Mouse (Mus musculus): Measurements from ENCODE around the gene Abat.

The Abat gene

GRCm38 (mm10) chr16:8573751-8574150 lies 60.5 kb downstream of the Abat start:
- DNase-seq (ENCODE audit: low spot score in 2 of 2) = no peak

- no peak for DNase-seq (ENCODE audit: low spot score in 2 of 2)
These were observed 61.1 kb downstream of the Abat start for GRCm38 (mm10) chr16:8574316-8574715.

GRCm38 (mm10) chr16:8576111-8576510 lies 62.9 kb downstream of the Abat start:
- DNase-seq (ENCODE audit: low spot score in 2 of 2) = no peak

DNA sequence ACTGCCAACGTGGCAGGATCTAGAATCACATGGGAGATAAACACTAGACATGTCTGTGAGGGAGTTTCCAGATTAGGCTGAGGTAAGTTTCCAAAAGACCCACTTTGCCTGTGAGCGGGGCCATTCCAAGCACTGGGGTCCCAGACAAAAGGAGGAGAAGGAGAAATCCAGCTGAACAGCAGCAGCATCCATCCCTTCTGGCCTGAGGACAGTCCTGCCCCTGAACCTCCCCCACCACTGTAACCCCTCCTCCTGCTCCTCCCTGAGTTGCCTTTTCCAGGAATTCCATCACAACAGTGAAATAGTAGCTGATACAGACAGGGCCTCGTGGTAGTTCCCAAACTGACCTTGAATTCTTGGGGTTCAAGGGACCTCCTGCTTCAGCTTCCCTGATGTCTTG lies 63.7 kb downstream of the Abat start:
- DNase-seq (ENCODE audit: low spot score in 2 of 2) = no peak

DNA sequence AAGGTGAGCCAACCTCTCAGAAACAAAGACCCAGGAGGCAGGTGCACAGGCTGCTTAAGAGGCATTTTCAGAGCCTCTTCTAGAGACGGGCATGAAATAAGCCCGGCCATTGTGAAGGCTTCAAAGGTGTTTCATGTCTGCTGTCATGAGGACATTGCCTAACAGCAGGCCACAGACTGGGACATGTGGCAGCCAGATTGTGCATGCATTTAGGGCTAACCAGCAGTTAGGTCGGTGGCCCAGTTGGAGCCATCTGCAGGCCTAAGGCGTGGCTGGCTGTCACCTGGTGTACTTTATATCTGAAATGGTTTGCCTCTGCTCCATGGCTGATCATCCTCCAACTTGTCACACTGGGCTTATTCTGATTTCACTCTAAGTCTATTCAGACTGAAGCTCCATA lies 65.1 kb downstream of the Abat start:
- no peak for DNase-seq (ENCODE audit: low spot score in 2 of 2)

DNA sequence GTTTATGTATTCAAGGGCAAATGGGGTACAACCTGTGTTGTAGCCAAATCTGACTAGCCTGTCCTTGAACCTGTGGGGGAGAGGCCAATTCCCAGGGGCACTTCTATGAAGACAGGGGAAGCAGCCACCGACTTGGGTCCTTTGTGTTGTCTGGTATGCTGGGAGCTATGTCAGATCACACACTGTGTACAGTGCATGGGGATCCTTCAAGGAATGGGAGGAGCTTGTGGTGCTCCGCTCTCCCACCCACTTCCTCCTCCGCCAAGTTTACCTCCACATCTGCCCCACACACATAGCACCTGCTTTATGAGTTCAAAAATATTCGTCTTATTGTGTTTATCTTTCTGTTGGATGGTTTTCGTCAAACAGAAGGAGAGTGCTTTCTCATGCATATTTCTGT lies 66.3 kb downstream of the Abat start:
- DNase-seq (ENCODE audit: low spot score in 2 of 2) = no peak

- DNase-seq (ENCODE audit: low spot score in 2 of 2) = no peak
These were observed 68.5 kb downstream of the Abat start for GRCm38 (mm10) chr16:8581661-8582239.

DNA sequence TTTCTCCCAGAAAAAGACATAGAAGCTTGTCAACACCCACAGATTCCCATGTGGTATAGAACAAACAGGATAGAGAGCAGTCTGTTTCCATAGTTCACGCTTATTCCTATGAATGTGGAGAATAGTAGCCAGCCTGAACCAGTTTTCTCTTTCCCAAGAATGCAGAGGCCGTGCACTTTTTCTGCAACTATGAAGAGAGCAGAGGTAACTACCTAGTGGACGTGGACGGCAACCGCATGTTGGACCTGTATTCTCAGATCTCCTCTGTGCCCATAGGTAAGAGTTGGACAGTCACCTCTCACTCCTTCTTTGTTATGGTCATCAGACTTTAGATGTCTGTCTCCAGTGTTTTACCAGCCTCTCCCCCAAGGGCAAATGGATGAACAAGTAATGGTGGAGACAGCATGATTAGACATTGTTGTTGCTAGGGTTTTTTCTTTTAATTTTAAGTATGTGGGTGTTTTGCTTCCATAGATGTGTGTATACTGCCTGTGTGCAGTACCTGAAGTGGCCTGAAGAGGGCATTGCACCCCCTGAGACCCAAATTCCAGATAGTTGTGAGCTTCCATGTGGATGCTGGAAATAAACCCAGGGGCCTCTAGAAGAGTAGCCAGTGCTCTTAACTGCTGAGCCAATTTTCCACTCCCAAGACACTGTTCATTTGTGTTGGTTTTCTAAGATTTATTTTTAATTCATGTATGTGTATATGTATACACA lies 69.5 kb downstream of the Abat start:
- DNase-seq (ENCODE audit: low spot score in 2 of 2) = no peak

DNA sequence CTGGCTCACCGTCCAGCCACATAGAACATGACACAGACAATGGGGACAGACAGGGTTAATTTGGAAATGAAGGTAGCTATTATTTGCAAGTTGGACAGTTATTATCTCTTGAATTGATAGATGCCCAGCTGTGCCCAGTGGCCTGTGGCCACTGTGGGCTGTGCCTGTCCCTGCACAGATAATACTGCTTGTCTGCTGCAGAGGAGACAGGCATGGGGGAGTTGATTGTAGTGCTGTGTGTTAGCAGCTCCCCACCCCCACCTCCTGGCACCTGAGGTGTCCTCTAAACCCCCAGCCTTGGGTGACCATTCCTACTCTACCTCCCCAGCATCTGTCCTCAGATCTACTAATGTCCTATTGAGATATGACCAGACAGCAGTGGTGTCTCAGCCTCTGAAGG lies 71.0 kb downstream of the Abat start:
- no peak for DNase-seq (ENCODE audit: low spot score in 2 of 2)

DNA sequence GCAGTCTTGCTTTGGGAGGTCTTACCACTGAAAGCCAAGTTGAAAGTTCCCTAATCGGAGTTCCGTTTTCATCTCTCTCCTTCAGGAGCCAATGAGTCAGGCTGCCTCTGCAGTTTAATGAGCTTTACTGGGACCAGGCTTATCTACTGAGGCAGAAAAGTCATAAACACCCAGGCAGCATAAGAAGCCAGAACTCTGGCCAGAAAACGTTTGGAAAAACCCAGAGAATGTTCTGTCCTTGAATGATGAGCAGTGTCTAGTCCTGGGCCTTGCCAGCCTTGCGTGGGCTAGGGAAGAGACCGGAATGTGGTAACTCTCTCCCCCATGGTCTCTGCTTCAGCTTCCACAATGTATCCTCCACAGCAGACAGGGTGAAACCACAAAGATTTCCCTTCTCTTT lies 71.8 kb downstream of the Abat start:
- DNase-seq (ENCODE audit: low spot score in 2 of 2) = no peak

DNA sequence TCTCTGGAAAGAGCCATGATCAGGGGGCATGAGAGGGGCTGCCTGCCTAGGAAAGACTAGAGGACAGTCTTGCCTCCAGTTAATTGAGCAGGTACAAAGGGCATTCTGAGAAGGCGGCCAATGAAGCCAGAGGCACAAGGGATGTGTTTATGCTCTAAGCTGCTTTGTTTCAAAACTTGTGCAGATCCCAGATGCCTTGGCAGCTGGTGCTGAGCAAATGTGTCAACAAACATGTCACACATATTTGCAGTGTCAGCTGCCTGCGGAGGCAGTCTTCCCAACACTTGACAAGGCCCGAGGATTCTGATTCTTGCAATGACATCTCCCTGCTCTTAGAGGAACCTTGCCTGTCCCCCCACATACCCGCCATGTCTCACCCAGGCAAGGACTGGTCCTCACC lies 82.2 kb downstream of the Abat start:
- DNase-seq (ENCODE audit: low spot score in 2 of 2) = peak; percentile 33 to 44

DNA sequence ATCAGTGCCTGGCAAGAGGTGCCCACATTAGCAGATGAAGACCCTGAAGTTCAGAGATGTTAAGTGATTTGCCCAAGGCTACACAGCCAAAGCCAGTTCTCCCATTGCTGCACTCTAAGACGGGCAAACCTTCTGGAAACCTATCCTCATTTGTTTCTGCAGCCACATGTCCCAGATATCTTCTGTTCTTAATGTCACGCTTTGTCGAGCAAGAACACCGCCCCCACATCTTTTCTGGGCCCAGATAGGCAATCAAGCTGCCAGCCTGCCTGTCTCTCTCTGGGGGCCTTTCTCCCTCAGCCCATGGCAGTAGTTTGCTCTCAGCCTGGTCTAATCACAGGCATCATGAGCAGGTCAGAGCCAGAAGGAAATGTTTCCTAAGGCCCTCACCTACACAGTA lies 83.1 kb downstream of the Abat start:
- DNase-seq (ENCODE audit: low spot score in 2 of 2) = peak in 1 of 2 experiments; percentile 18

DNA sequence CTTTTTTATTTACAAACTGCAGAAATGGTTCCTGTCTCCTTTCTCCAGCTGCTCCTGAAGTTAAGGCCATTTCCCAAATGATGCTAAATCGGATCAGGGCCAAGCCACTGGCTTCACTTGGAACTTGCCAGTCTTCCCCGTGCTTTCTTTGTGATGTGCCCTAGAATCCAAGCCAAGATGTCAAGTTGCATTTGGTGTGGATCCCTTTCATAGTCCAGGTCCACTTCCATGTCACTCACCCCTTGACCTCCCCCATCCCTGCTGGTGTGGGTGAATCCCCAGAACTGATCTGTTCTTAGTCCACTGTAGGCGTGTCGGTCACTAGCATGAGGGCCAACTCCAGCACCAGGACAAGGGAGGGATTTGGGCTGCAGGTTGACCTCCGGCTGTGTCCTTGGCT lies 84.3 kb downstream of the Abat start:
- no peak for DNase-seq (ENCODE audit: low spot score in 2 of 2)

DNA sequence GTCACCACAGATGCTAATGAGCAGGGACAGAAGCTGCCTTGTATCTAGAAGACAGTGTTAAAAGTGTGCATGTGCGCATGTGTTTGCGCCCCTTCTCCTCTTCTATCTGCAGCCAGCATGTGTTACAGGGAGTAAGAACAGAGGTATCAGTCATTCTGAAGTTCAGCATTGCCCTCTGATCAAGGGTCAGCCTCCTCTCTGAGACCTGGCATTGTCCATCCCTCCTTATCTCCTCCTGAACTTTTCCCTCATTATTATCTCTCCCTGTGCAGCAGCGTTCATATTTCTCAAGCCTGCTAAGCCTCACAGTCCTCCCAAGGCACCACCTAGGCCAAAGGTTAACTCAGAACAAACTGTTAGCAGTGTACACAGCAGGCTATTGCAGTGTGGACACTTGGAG lies 90.6 kb downstream of the Abat start:
- DNase-seq (ENCODE audit: low spot score in 2 of 2) = no peak

- no peak for DNase-seq (ENCODE audit: low spot score in 2 of 2)
These were observed 97.2 kb downstream of the Abat start for GRCm38 (mm10) chr16:8610397-8610796.

DNA sequence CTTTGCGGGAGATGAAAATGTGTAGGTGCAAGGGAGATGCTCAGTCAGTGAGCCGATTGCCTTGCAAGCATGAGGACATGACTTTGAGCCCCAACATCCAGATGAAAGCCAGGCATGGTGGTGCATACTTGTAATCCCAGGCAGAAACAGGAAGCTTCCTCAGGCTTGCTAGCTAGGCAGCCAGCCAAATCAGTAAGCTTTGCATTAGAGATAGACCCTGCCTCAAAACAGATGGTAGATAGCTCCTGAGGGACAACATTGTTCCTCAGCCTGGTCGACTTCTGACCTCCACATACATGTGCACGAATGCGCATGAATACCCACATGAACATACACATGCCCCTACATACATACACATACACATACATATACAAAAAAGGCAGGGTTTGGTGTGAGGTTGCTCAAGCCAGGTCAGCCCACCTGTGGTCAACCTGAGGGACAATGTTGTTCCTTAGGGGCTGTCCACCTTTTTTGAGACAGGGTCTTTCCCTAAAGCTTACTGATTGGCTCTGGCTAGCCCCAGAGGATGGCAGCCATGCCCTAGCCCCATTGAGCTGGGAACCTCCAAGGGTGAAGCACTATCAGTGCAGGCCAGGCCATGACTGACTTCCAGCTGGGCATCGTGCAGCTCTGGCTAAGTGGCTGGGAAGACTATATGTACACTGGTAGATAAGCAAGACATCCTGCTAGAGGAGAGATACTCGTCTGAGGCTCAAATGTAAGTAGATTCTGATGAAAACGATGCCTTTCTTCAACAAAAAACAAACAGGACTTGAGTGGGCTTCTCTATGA lies 99.2 kb downstream of the Abat start:
- DNase-seq (ENCODE audit: low spot score in 2 of 2) = no peak

DNA sequence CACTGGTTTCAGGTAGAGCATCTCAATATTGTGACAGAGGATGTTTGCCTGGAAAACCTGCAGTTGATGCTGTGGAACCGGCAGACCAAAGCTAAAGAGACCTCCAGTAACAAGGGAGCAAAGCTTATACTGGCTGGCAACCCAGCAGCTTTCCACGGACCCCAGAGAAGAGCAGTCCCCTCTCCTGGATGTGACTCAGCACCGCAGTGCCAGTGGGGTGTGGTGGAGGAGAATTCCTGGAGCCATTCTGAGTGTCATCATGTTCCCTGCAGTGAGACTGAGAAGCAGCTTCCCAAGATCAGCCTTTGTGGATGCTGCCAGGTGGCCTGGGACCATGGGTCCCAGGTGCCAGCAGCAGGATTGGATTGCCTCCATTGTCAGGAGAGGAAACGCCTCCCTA lies 99.8 kb downstream of the Abat start:
- DNase-seq (ENCODE audit: low spot score in 2 of 2) = no peak

DNA sequence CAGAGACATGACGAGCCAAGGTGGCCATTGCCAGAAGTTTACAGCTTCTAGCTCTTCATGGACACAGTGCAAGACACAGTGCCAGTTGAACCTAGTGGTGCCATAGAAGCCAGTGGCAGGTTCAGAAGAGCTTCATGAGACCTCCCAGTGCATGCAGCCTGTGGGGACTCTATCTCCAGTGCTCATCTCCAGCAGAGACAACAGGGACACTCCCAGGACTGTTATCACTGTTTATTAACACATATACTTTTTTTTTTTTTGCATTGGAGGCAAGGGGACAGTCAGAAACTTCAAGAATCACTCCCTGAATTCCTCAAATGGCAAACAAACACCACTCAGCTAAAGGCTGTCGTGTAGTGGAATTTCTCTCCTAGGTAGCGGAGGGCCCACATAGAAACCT lies 100.2 kb downstream of the Abat start:
- no peak for DNase-seq (ENCODE audit: low spot score in 2 of 2)

DNA sequence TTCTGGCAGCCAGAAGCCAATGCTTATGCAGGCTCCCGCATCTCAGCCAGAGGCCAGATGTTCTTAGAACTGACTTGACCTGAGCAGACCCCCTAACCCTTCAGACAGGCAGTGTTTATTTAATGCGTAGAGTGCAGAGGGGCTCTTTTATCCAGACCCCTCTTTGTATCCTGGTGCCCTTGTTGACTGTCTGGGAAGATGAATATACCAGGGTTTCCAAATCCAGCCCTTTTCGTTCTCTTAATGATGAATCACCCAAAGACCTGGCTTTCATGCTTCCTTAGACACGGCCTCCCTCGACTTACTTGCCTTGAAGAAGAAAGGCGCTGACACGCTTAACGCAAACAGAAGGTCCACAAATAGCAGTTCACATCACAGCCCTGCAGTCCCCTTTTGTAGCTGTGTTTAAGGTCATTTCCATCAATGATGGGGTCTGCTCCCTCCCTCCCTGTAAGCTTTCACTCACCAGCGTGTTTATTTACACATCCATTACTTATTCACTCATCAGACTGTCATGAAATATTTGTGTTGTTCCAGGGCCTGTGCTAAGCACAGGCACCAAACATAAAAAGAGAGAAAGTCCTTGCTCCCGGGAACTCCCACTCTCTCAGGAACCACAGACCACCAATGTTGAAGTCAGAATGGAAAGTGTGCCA lies 106.6 kb downstream of the Abat start:
- DNase-seq (ENCODE audit: low spot score in 2 of 2) = no peak

DNA sequence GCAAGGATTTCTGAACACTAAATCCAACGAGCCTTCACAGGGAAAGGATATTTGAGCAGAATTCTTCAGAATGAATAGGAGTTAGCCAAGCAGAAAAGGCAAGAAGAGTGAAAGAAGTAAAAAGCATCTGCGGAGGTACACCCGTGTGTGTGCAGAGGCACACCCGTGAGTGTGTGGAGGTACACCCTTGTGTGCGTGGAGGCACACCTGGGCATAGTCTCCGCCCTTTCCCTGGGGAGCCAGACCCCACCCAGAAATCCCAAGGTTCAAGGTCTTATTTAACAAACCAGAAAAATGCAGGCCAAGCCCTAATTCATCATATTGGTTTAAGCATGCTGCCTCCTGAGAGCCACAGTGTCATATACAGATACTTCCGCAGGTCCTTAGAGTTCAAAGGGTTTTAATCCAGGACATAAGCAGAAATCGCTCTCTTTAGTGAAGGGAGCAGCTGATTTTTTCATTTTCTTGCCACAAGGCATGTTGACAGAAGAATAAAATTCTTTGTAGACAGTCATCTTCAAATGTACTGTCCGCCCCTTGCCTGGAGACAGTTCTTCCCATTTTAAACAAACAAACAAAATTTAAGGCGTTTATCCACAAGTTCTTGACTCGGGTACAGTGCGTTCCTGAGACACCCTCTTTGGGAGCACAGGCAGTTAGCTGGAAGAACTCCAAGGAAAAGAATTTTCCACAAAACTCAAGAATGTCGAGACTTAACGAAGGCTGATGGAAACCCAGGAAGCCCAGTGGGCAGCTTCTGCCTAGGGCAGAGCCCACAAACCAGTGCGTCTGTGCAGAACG lies 107.3 kb downstream of the Abat start:
- DNase-seq (ENCODE audit: low spot score in 2 of 2) = no peak

DNA sequence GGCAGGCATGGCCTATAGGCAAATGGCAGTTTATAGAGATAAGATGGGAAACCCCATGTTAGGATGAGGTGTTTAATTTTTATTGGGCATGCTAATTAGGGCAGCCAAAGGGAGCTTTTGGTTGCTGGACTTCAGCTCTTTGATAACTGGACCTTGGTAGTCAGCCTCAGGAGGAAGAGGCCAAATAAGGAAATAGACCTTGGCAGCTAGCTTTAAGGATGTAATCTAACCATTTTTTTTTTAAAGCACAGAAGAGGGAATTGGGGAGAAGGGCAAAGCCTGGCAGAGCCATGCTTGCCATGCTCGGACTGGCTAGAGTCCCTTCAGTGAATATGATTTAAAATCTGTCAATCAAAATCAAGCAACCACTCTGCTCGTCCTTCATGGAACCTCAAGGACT lies 117.2 kb downstream of the Abat start:
- no peak for DNase-seq (ENCODE audit: low spot score in 2 of 2)

DNA sequence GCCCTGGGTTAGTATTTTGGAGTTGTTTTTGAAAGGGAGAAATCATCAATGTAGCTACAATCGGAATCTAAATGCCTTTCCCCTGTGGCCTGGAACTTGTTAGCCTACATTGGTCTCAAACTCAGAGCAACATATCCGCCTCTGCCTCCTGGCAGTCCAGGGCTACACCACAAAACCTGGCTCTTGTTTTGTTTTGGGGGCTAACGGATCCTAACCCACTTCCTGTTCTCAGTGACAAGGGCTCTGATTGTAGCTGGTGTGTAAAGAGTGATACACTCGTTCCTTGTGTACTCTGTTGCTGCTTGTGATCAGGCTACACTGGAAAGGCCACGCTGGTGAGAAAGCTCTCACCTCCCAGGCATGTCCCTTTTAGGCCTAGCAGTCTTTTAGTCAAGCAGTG lies 118.2 kb downstream of the Abat start:
- DNase-seq (ENCODE audit: low spot score in 2 of 2) = no peak

Data from frontal cortex, postnatal 14 days (tissue).